Mouse (Mus musculus): ENCODE data around the gene Pde4d. TPM values are rescaled to one million over a fixed set of nuclear protein-coding genes. Genes with fewer than 3 reads are reported as not detected.

Gene Pde4d
- total and polyA plus RNA-seq, 3 experiments: 3.6 to 71.4 (median 38.5) TPM

GRCm38 (mm10) chr13:109568638-109569468, 1119.1 kb downstream of the Pde4d start:
- no peak for DNase-seq

- DNase-seq: no peak
Measured at GRCm38 (mm10) chr13:109569491-109569890, 1119.7 kb downstream of the Pde4d start.

GRCm38 (mm10) chr13:109576725-109577124, 1127.0 kb downstream of the Pde4d start:
- DNase-seq: no peak

- DNase-seq: no peak
Measured at GRCm38 (mm10) chr13:109577454-109577853, 1127.7 kb downstream of the Pde4d start.

GRCm38 (mm10) chr13:109577901-109578300, 1128.2 kb downstream of the Pde4d start:
- DNase-seq: no peak

- DNase-seq: no peak
Measured at GRCm38 (mm10) chr13:109581284-109582070, 1131.7 kb downstream of the Pde4d start.

- DNase-seq: no peak
Measured at GRCm38 (mm10) chr13:109590048-109590447, 1140.3 kb downstream of the Pde4d start.

- no peak for DNase-seq
Measured at GRCm38 (mm10) chr13:109592192-109592797, 1142.5 kb downstream of the Pde4d start.

GRCm38 (mm10) chr13:109599711-109600110, 1150.0 kb downstream of the Pde4d start:
- DNase-seq: no peak

GRCm38 (mm10) chr13:109604017-109604416, 1154.3 kb downstream of the Pde4d start:
- no peak for DNase-seq

- no peak for DNase-seq
Measured at GRCm38 (mm10) chr13:109605140-109605539, 1155.4 kb downstream of the Pde4d start.

- no peak for DNase-seq
Measured at GRCm38 (mm10) chr13:109609106-109609804, 1159.5 kb downstream of the Pde4d start.

- peak; percentile 29 for DNase-seq
Measured at GRCm38 (mm10) chr13:109609805-109610187, 1160.0 kb downstream of the Pde4d start.

- DNase-seq: no peak
Measured at GRCm38 (mm10) chr13:109610772-109611171, 1161.0 kb downstream of the Pde4d start.

GRCm38 (mm10) chr13:109615213-109615784, 1165.6 kb downstream of the Pde4d start:
- no peak for DNase-seq

GRCm38 (mm10) chr13:109615785-109616281, 1166.1 kb downstream of the Pde4d start:
- DNase-seq: no peak

GRCm38 (mm10) chr13:109619158-109619657, 1169.5 kb downstream of the Pde4d start:
- no peak for DNase-seq

- no peak for DNase-seq
Measured at GRCm38 (mm10) chr13:109622207-109622606, 1172.5 kb downstream of the Pde4d start.

- no peak for DNase-seq
Measured at GRCm38 (mm10) chr13:109623201-109623600, 1173.5 kb downstream of the Pde4d start.

- DNase-seq: no peak
Measured at GRCm38 (mm10) chr13:109624772-109625349, 1175.1 kb downstream of the Pde4d start.
